Mouse (Mus musculus): Measurements from ENCODE around the gene Jag2.

DNA sequence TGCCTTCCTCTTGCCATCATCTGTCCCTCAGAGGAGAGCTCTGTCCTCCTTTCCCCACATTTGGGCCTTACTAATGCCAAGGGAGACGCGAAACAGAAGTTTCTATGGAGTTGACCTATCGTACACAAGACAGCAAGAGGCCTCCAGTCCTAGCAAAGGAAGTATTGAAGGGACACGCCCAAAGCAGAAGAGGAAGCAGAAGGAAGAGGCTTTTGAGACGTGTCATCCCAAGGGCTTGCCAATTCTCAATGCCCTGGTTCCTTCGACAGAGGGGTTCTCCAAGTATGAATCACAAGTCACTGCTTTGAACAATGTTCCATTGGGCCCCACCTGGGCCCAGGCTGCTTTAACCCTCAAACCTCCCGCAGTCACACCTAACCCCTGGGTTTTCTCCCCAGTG, 64.8 kb downstream of the Jag2 start:
- TF ChIP-seq EP300 (IDR thresholded peaks at IDR 0.05; ENCODE audit: low read depth) (no peak), CTCF (IDR thresholded peaks at IDR 0.05; ENCODE audit: low read depth) (no peak)
